Mouse (Mus musculus) intestine, embryonic 16.5 days (tissue): ENCODE results near the gene Vars. TPM values are rescaled to one million over a fixed set of nuclear protein-coding genes. Genes with fewer than 3 reads are reported as not detected.
"Not testable (repeated sequence)": the region's sequence is repeated elsewhere in the genome, so short reads cannot be mapped to it uniquely, and the experiment has no call there.

Experiments
- ATAC-seq: fragments of 200-750 bp; cut with Nextera tagmentation; 2 replicates; pipeline ENCODE4 v1.8.0; 2017; ENCODE audit warnings: moderate TSS enrichment, moderate library complexity
- H3K27ac ChIP-seq: fragments of 300-500 bp; sonication (generic); 2 replicates; pipeline ENCODE4 v1.5.1; 2014; ENCODE audit warnings: mild to moderate bottlenecking, low read length
- H3K27me3 ChIP-seq: fragments of 300-500 bp; sonication (generic); replicated peaks from 2 replicates; pipeline ENCODE4 v1.6.1; 2014; ENCODE audit warnings: low read length, control low read depth, mixed read lengths; ENCODE audit not compliant: control insufficient read depth, insufficient read depth
- H3K36me3 ChIP-seq: fragments of 300-500 bp; sonication (generic); 2 replicates; pipeline ENCODE4 v1.6.1; 2014; ENCODE audit warnings: low read length, control low read depth; ENCODE audit not compliant: control insufficient read depth, insufficient read depth
- H3K4me1 ChIP-seq: fragments of 300-500 bp; sonication (generic); 2 replicates; pipeline ENCODE4 v1.6.1; 2014; ENCODE audit warnings: low read length, control low read depth, mixed read lengths; ENCODE audit not compliant: control insufficient read depth, insufficient read depth
- H3K4me2 ChIP-seq: fragments of 300-500 bp; sonication (generic); 2 replicates; pipeline ENCODE4 v1.6.1; 2014; ENCODE audit warnings: low read depth, low read length, control low read depth
- H3K4me3 ChIP-seq: fragments of 300-500 bp; sonication (generic); 2 replicates; pipeline ENCODE4 v1.5.1; 2014; ENCODE audit warnings: mild to moderate bottlenecking, low read length
- H3K9ac ChIP-seq: fragments of 300-500 bp; sonication (generic); 2 replicates; pipeline ENCODE4 v1.6.1; 2014; ENCODE audit warnings: low read depth, low read length
- H3K9me3 ChIP-seq: fragments of 300-500 bp; sonication (generic); 2 replicates; pipeline ENCODE4 v1.6.1; 2016; ENCODE audit warnings: low read length, control low read depth; ENCODE audit not compliant: control insufficient read depth
- WGBS: fragments of 180-500 bp; shearing (Covaris S2); extraction: QIAGEN DNeasy Blood & Tissue Kit; methylation state at CpG from one replicate; pipeline ENCODE4 v1.1.7; 2014; 5-methylcytosine and 5-hydroxymethylcytosine counted together
- polyA plus RNA-seq: library from polyadenylated mRNA; unstranded; fragments of >200 nt; fragmentation: Nextera tagmentation; extraction: Ambion mirVana; gene quantifications from 2 replicates; pipeline ENCODE4 v1.2.1, GENCODE M21; 2015

Gene Vars
- polyA plus RNA-seq, 1 experiment from 2014 or later = 112 TPM

DNA sequence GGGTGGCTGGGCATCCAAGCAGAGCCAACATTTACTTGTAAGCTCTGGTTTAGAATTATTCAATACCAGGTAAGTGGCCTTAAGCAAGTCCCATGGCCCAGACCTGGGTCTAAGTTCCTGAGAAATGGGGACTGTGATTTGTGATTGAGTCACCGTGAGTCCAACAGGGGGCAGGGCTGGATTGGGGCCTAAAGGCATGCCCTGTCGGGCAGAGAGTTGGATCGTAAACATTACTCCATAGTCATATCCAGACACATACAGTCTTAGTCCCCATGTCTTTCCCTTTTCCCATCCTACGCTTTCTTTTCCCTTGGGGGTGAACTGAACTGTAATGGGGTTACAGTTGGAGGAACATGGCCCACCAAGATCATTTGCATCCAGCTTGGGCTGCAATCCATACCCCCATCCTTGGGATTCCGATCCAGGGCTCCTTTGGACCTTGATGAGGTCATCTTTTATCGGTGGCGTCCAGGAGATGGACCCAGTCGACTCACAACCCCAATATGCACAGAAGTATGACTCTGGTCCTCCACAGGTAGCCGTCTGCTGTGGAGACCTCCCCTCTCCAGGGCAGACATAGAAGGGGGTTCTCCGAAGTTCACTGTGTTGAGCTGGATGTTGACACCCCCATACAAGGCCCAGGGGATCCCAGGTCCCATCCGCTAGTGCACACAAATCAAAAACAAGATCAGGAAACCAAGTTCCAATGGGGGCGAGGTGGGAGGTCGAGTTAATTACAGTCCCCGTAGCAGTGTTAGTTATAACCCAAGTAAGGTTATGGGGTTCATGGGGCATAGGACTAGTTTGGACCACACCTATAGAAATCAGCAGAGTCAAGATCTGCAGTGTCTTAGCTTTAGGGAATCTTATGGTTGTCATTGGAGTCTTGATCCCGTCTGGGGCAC, 2.0 kb upstream of the Vars start:
- Histone ChIP-seq H3K4me3 (peak overlapping the region; percentile 53), H3K9me3 (no peaks in the 10 kb centered on the region), H3K4me2 (peak overlapping the region; percentile 97), H3K27ac (no peak overlapping the region), H3K36me3 (0 out of 2 replicates have a peak, but pooled peaks cover 4% of the 10 kb centered on the region), H3K27me3 (no peaks in the 10 kb centered on the region), H3K4me1 (peaks cover 20% of the 10 kb centered on the region), H3K9ac (peak overlapping the region; percentile 75; the same call in 1 of the 2 replicates)
- 89% methylated on average over 15 of the region's 15 CpGs for WGBS
- ATAC-seq = no peak

DNA sequence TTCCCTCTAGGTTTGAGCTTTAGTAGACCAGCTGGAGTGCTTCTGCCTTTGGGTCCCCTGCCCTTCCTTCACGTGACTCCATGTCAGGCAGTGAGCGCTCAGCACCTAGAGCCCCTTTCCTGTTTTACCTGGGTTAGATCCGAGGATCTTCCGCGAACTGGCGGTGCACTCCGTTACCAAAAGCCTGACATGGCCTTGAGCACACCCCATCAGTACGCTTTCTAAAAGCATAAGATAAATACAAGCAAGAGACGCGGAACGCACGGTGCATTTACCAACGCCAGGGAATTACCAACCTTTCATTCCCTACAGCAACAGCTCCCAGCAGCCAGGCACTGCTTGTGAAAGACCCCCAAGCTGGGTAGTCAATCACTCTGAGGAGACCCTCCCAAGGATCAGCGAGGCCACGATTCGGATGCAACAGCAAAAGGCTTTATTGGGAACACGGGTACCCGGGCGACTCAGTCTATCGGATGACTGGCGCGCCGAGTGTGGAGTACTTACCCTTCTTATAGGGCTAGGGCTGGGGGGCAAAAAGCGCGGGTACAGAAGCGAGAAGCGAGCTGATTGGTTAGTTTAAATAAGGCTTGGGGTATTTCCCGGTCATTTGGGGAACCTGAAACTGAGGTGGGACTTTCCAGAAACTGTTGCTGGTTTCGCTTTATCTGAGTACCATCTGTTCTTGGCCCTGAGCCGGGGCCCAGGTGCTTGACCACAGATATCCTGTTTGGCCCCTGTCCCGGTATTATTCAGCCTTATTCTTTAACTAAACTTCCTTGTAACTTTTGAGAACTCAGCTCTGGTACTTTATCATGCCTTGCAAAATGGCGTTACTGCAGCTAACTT, 693 bp upstream of the Vars start:
- peak overlapping the region; percentile 98 for H3K4me3 ChIP-seq
- peak overlapping the region; percentile 98 for H3K9ac ChIP-seq
- peaks cover 20% of the 10 kb centered on the region for H3K4me1 ChIP-seq
- H3K9me3 ChIP-seq, H3K27me3 ChIP-seq: not testable (repeated sequence)
- ATAC-seq = peak; percentile 21; the same call in 1 of the 2 replicates
- peaks cover 12% of the 10 kb centered on the region; the same call in 1 of the 2 replicates for H3K36me3 ChIP-seq
- peak overlapping the region; percentile 97 for H3K4me2 ChIP-seq
- H3K27ac ChIP-seq = peak overlapping the region; percentile 98
- WGBS = 14% methylated on average over 29 of the region's 32 CpGs

DNA sequence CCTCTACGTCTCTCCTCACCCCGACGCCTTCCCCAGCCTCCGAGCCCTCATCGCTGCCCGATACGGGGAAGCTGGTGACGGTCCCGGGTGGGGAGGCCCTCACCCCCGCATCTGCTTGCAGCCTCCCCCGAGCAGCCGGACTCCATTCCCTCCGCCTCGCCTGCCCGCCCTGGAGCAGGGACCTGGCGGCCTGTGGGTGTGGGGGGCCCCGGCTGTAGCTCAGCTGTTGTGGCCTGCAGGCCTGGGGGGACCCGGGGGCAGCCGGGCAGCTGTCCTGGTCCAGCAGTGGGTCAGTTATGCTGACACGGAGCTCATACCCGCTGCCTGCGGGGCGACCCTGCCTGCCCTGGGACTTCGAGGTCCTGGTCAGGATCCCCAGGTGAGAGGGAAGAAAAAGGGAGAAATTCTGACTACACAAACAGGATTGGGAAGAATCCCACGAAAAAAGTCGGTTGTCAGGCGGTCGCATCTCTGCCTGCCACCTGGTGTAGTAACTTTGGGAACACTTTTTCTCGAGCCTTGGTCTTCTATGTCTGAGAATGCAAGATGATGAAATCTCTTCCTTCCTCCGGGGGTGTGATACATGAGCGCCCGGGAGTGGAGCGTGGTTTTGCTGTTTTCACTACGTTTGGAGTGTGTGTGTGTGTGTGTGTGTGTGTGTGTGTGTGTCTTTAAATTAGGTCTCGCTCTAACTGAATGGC, 815 bp downstream of the Vars start:
- peak overlapping the region; percentile 98 for H3K9ac ChIP-seq
- peak overlapping the region; percentile 98 for H3K4me3 ChIP-seq
- peak overlapping the region; percentile 98 for H3K27ac ChIP-seq
- H3K4me1 ChIP-seq = peaks cover 20% of the 10 kb centered on the region
- ATAC-seq = no peak; the same call in 1 of the 2 replicates
- no peaks in the 10 kb centered on the region for H3K27me3 ChIP-seq
- WGBS = under 1% methylated on average over 35 of the region's 35 CpGs
- H3K4me2 ChIP-seq = peak overlapping the region; percentile 97
- no peaks in the 10 kb centered on the region for H3K9me3 ChIP-seq
- H3K36me3 ChIP-seq = peaks cover 18% of the 10 kb centered on the region; the same call in 1 of the 2 replicates

DNA sequence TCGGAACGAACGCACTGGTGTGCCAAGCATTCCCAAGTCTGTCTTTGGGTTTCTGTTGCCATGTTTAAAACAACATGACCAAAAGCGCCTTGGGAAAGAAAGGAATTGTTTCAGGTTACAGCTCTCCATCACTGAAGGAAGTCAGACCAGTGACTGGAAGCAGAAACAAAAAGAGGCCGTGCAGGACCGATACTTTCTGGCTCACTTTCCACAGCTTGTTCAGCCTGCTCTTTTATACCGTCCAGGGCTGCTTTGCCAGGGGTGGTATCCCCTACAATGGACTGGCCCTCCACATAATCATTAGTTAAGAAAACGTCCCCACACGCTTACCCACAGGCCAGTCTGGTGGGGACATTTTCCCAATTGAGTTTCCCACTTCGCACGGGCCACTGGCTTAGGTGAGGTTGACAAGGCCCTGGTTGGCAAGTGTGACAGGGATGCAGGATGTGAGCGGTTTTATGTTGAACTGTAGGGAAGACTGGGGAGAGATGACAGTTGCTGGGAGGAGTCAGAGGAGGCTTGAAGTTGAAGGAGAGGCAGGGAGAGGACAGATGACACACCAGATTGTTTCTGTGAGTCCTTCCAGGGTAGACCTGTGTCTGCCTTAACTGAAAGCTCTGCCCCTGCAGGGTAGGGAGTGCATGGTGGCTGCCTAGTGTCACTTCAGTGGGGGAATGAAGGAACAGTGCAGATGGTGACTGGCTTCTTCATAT, 1.5 kb downstream of the Vars start:
- peak overlapping the region; percentile 98 for H3K27ac ChIP-seq
- H3K4me3 ChIP-seq = peak overlapping the region; percentile 98
- WGBS = 7% methylated on average over 12 of the region's 12 CpGs
- H3K36me3 ChIP-seq = peaks cover 20% of the 10 kb centered on the region; the same call in 1 of the 2 replicates
- H3K4me1 ChIP-seq = peaks cover 20% of the 10 kb centered on the region
- peak overlapping the region; percentile 98 for H3K9ac ChIP-seq
- no peaks in the 10 kb centered on the region for H3K9me3 ChIP-seq
- no peak for ATAC-seq
- H3K27me3 ChIP-seq = no peaks in the 10 kb centered on the region
- H3K4me2 ChIP-seq = peak overlapping the region; percentile 97

DNA sequence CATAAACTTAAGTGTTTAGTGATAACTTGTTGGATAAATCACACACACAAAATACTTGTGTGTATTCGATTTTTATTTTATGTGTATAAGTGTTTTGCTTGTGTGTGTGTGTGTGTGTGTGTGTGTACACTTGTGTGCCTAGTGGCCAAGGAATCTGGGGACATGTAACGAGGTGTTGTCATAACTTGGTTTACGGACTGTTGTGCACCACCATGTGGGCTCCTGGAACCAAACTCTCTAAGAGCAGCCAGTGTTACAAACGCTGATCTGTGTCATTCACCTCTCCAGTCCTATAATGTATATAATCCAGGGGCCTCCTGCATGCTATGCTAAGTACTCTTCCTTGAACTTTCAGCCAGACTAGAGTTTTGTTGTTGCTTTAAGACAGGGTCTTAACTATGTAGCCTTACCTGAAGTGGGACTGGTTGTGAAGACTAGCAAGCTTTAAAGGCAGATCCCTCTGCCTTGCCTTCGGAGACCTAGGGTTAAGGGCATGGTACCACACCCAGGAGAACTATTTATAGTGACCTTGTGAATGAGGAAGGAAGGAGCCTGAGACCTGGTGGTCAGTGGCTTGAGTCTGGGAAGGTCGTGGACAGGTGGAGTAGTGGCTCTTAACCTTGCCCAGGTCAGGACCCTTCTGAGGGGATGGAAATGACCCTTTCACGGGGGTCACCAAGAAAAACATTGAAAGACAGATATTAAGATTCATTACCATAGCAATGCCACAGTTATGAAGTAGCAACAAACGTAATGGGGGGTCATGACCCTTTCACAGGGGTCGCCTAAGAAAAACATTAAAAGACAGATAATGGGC, 2.4 kb downstream of the Vars start:
- Histone ChIP-seq H3K4me3 (peak overlapping the region; percentile 98), H3K27me3 (no peaks in the 10 kb centered on the region), H3K4me1 (peaks cover 18% of the 10 kb centered on the region), H3K27ac (peak overlapping the region; percentile 48), H3K36me3 (peaks cover 23% of the 10 kb centered on the region; the same call in 1 of the 2 replicates), H3K4me2 (peak overlapping the region; percentile 97), H3K9me3 (no peaks in the 10 kb centered on the region), H3K9ac (peak overlapping the region; percentile 12)
- WGBS = 45% methylated on average over 9 of the region's 9 CpGs
- no peak for ATAC-seq

DNA sequence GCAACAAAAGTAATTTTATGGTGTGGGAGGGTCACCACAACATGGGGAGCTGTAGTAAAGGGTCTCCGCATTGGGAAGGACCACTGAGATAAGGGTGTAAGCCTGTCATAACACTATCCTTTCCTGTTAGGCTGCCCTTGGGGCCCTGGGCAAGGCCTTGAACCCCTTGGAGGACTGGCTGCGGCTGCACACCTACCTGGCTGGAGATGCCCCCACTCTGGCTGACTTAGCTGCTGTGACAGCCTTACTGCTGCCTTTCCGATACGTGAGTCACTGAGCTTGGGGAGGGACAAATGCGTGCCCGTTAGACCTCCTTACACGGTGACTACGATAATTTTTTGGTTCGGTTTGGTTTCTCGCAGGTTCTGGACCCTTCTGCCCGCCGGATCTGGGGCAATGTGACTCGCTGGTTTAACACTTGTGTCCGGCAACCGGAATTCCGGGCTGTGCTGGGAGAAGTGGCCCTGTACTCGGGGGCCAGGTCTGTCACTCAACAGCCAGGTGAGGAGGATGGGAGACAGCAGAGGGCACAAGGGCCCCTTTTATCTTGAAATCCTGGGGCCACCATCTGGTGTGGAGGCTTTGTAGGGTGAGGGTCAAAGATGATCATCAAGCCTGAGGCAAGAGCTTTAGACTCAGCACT, 3.4 kb downstream of the Vars start:
- Histone ChIP-seq H3K4me1 (peaks cover 18% of the 10 kb centered on the region), H3K9me3 (no peaks in the 10 kb centered on the region), H3K4me3 (no peak overlapping the region), H3K27ac (peak overlapping the region; percentile 59; the same call in 1 of the 2 replicates), H3K9ac (no peak overlapping the region), H3K27me3 (no peaks in the 10 kb centered on the region), H3K36me3 (peaks cover 25% of the 10 kb centered on the region; the same call in 1 of the 2 replicates), H3K4me2 (no peak overlapping the region; the same call in 1 of the 2 replicates)
- 93% methylated on average over 17 of the region's 17 CpGs for WGBS
- no peak for ATAC-seq

DNA sequence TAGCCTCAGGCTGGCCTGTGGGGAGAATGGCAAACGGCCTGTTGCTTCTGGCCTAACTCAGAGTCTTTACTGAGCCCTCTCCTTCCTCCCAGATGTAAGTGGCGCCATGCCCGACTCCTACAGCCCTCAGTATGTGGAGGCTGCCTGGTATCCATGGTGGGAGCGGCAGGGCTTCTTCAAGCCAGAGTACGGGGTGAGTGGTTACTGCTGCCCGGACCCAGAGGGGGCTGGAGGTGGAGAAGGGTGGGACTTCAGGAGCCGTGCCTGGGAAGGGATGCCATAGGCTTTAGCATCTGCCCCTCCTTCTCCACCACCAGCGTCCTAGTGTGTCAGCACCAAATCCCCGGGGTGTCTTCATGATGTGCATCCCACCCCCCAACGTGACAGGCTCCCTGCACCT, 4.4 kb downstream of the Vars start:
- Histone ChIP-seq H3K4me2 (no peak overlapping the region), H3K4me3 (no peak overlapping the region), H3K4me1 (peaks cover 16% of the 10 kb centered on the region), H3K9ac (no peak overlapping the region), H3K36me3 (peaks cover 25% of the 10 kb centered on the region; the same call in 1 of the 2 replicates), H3K27me3 (no peaks in the 10 kb centered on the region), H3K27ac (no peak overlapping the region), H3K9me3 (no peaks in the 10 kb centered on the region)
- ATAC-seq = no peak
- 90% methylated on average over 10 of the region's 10 CpGs for WGBS
